Mouse (Mus musculus): ENCODE measurements around the gene Moxd1. TPM values are rescaled to one million over a fixed set of nuclear protein-coding genes. Genes with fewer than 3 reads are reported as not detected.

Gene Moxd1
- total RNA-seq (2014; rRNA removed) (5.1 and 10.8 TPM in 2 replicates), polyA plus RNA-seq (2015; fragmentation: Nextera tagmentation; extraction: Ambion mirVana) (1.1 and 1.4 TPM in 2 replicates)

DNA sequence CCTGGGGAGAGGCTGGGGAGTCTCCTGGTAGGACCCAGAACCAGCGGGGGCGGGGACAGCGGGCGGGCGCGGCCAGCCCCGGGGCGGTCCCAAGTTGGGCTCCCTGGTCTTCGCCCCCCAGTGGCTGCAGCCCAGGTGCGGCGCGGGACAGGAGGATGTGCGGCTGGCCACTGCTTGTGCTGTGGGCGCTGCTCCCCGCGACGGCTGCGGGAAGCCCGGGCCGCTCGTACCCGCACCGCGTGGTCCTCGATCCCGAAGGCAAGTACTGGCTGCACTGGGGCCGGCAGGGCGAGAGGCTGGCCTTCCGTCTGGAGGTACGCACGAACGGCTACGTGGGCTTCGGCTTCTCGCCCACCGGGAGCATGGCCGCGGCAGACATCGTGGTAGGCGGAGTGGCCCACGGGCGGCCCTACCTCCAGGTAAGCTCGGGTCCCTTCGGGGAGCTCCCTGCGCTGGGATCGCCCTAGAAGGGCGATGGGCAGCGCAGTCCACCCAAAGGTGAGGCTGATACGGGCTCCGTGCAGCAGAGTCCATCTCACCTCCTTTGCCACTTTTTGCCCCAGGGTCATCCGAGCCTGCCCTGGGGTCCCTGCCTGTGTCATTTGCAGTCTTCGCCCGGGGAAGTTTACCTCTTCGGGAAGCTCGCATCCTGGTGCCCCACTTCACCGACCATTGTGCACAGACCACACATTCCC is at the start of gene Moxd1:
TSS of gene Moxd1 (plus strand) at position 69 of the 695 bp plus-strand sequence.
- peaks cover 19% of the 10 kb centered on the region for H3K27me3 ChIP-seq (ENCODE audit: insufficient read depth, low read length)
- H3K4me1 ChIP-seq (ENCODE audit: insufficient read depth, low read length), result no peaks in the 10 kb centered on the region; the same call in 1 of the 2 replicates
- peak within 1 kb of the TSS; percentile 40; the same call in 1 of the 2 replicates for H3K9ac ChIP-seq (replicated peaks; ENCODE audit: low read length, poor library complexity, severe bottlenecking)
- DNase-seq (ENCODE audit: low spot score) (no peak), ATAC-seq (ENCODE audit: low FRiP score) (peak; percentile 70)
- H3K9me3 ChIP-seq (ENCODE audit: low read length), result no peaks in the 10 kb centered on the region
- peak within 1 kb of the TSS; percentile 72 for H3K4me2 ChIP-seq (ENCODE audit: low read depth, low read length, poor library complexity, severe bottlenecking)
- 3% methylated on average over 47 of the region's 56 CpGs for WGBS
- no peak within 1 kb of the TSS for H3K27ac ChIP-seq (ENCODE audit: low read depth, low read length)
- TF ChIP-seq CTCF (IDR thresholded peaks at IDR 0.05), result peak; percentile 8; the same call in 1 of the 2 replicates
- H3K36me3 ChIP-seq (ENCODE audit: insufficient read depth, low read length), result no peaks in the 10 kb centered on the region
- peak within 1 kb of the TSS; percentile 39 for H3K4me3 ChIP-seq (ENCODE audit: low read depth, low read length)

- peak; percentile 11 for DNase-seq (ENCODE audit: low spot score)
- no peaks in the 10 kb centered on the region for H3K9me3 ChIP-seq (ENCODE audit: low read length)
- TF ChIP-seq CTCF (IDR thresholded peaks at IDR 0.05), result peak; percentile 55
- no peak overlapping the region for H3K9ac ChIP-seq (replicated peaks; ENCODE audit: low read length, poor library complexity, severe bottlenecking)
- no peak overlapping the region for H3K4me3 ChIP-seq (ENCODE audit: low read depth, low read length)
- H3K36me3 ChIP-seq (ENCODE audit: insufficient read depth, low read length), result peaks cover 8% of the 10 kb centered on the region; the same call in 1 of the 2 replicates
- no peak overlapping the region for H3K27ac ChIP-seq (ENCODE audit: low read depth, low read length)
- H3K27me3 ChIP-seq (ENCODE audit: insufficient read depth, low read length), result no peaks in the 10 kb centered on the region
- H3K4me2 ChIP-seq (ENCODE audit: low read depth, low read length, poor library complexity, severe bottlenecking), result no peak overlapping the region
- WGBS, result 61% methylated on average over 7 of the region's 7 CpGs
- ATAC-seq (ENCODE audit: low FRiP score), result 0 out of 2 replicates have a peak, but pooled peaks have one; percentile 34
- H3K4me1 ChIP-seq (ENCODE audit: insufficient read depth, low read length), result no peaks in the 10 kb centered on the region
Measured at GRCm38 (mm10) chr10:24190392-24190791, 32.9 kb upstream of the Moxd1 start.

DNA sequence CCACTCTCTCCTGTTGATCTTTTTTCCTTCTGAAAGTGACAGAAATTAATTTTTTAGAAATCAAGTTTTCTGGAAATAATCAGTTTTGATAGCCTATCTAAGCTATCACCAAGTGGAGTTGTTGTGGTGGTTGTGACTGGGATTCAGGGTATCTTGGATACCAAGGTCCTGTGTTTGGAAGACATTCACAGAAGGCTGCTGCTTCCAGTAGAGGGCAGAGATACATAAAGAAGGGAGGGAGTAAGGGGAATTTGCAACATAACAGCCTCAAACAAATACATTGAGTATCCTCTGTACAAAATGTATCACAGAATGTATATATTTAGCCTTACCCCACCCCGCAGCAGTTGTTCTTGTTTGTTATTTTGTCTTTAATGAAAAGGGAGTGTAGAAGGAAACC is 31.3 kb upstream of the Moxd1 start:
- no peak overlapping the region for H3K4me3 ChIP-seq (ENCODE audit: low read depth, low read length)
- 65% methylated on average over 1 of the region's 1 CpGs for WGBS
- no peak overlapping the region for H3K9ac ChIP-seq (replicated peaks; ENCODE audit: low read length, poor library complexity, severe bottlenecking)
- peaks cover 5% of the 10 kb centered on the region; the same call in 1 of the 2 replicates for H3K36me3 ChIP-seq (ENCODE audit: insufficient read depth, low read length)
- no peaks in the 10 kb centered on the region for H3K4me1 ChIP-seq (ENCODE audit: insufficient read depth, low read length)
- no peak overlapping the region for H3K27ac ChIP-seq (ENCODE audit: low read depth, low read length)
- no peaks in the 10 kb centered on the region for H3K27me3 ChIP-seq (ENCODE audit: insufficient read depth, low read length)
- 0 out of 2 replicates have a peak, but pooled peaks cover 3% of the 10 kb centered on the region for H3K9me3 ChIP-seq (ENCODE audit: low read length)
- no peak overlapping the region for H3K4me2 ChIP-seq (ENCODE audit: low read depth, low read length, poor library complexity, severe bottlenecking)
- DNase-seq (ENCODE audit: low spot score), result peak; percentile 58
- peak; percentile 81 for TF ChIP-seq CTCF (IDR thresholded peaks at IDR 0.05)
- ATAC-seq (ENCODE audit: low FRiP score), result 0 out of 2 replicates have a peak, but pooled peaks have one; percentile 27

DNA sequence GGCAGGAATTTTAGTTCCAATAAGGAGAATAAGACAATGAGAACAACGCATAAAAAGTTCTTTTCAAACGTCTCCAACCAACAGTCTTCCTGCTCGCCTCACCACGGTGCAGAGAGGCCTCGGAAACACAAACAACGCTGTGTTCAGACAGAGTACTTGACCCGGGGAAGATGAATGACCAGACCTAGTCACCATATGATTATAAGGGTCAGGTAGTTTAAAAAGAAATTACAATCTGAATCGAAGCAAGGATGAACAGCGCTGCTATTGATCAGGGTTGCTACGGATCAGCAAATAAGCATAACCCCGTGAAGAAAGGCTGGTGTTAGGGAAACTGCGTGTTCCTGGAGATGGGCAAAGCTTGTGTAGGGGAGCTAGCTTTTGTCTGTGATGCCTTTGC is 24.0 kb upstream of the Moxd1 start:
- TF ChIP-seq CTCF (IDR thresholded peaks at IDR 0.05), result no peak
- no peak overlapping the region for H3K4me3 ChIP-seq (ENCODE audit: low read depth, low read length)
- no peak overlapping the region for H3K4me2 ChIP-seq (ENCODE audit: low read depth, low read length, poor library complexity, severe bottlenecking)
- DNase-seq (ENCODE audit: low spot score), result no peak
- no peaks in the 10 kb centered on the region for H3K27me3 ChIP-seq (ENCODE audit: insufficient read depth, low read length)
- no peak for ATAC-seq (ENCODE audit: low FRiP score)
- H3K36me3 ChIP-seq (ENCODE audit: insufficient read depth, low read length), result no peaks in the 10 kb centered on the region
- 49% methylated on average over 12 of the region's 12 CpGs for WGBS
- H3K9me3 ChIP-seq (ENCODE audit: low read length), result 0 out of 2 replicates have a peak, but pooled peaks cover 3% of the 10 kb centered on the region
- no peak overlapping the region for H3K9ac ChIP-seq (replicated peaks; ENCODE audit: low read length, poor library complexity, severe bottlenecking)
- no peak overlapping the region for H3K27ac ChIP-seq (ENCODE audit: low read depth, low read length)
- no peaks in the 10 kb centered on the region for H3K4me1 ChIP-seq (ENCODE audit: insufficient read depth, low read length)

DNA sequence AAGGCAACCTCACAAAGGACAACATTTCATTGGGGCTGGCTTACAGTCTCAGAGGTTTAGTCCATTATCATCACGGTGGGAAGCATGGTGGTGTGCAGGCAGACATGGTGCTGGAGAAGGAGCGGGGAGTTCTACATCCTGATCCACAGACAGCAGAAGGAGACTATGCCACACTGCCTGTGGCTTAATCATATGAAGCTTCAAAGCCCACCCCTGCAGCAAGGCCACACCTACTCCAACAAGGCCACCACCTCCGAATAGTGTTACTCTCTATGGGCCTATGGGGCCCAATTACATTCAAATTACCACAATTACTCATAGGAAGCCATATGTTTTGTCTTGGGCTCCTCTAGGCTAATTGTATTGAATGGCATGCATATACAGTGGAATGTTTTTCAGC is 23.2 kb upstream of the Moxd1 start:
- H3K27me3 ChIP-seq (ENCODE audit: insufficient read depth, low read length), result no peaks in the 10 kb centered on the region
- no peak for DNase-seq (ENCODE audit: low spot score)
- ATAC-seq (ENCODE audit: low FRiP score), result no peak

DNA sequence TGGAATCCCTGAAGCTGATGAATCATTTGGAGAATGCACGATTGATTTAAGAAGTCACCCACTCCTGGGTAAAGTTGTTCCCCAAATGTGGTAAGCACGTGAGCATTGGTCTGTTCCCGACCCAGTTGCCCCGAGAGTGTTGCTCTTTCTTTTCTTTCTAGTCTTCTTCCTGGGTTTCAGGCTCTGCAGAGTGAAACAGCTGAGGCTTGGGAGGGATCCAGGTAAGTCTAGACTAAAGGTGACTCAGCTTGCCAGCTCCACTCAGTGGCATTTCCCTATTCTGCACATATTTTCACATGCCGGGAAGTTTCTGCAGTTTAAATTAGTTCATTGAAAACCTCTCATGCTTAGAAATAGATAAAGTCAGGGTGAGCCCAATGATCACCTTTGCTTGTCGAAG is 13.2 kb upstream of the Moxd1 start:
- H3K36me3 ChIP-seq (ENCODE audit: insufficient read depth, low read length), result no peaks in the 10 kb centered on the region
- no peak overlapping the region for H3K4me3 ChIP-seq (ENCODE audit: low read depth, low read length)
- no peaks in the 10 kb centered on the region for H3K9me3 ChIP-seq (ENCODE audit: low read length)
- no peak for TF ChIP-seq CTCF (IDR thresholded peaks at IDR 0.05)
- H3K9ac ChIP-seq (replicated peaks; ENCODE audit: low read length, poor library complexity, severe bottlenecking), result no peak overlapping the region
- H3K27ac ChIP-seq (ENCODE audit: low read depth, low read length), result no peak overlapping the region
- H3K27me3 ChIP-seq (ENCODE audit: insufficient read depth, low read length), result no peaks in the 10 kb centered on the region
- no peaks in the 10 kb centered on the region for H3K4me1 ChIP-seq (ENCODE audit: insufficient read depth, low read length)
- DNase-seq (ENCODE audit: low spot score) (no peak), ATAC-seq (ENCODE audit: low FRiP score) (no peak)
- 89% methylated on average over 6 of the region's 6 CpGs for WGBS
- H3K4me2 ChIP-seq (ENCODE audit: low read depth, low read length, poor library complexity, severe bottlenecking), result no peak overlapping the region

More for the DNA sequence above, 23.2 kb upstream of the Moxd1 start:
- no peak overlapping the region for H3K4me2 ChIP-seq (ENCODE audit: low read depth, low read length, poor library complexity, severe bottlenecking)
- H3K9me3 ChIP-seq (ENCODE audit: low read length), result 0 out of 2 replicates have a peak, but pooled peaks cover 3% of the 10 kb centered on the region
- H3K4me3 ChIP-seq (ENCODE audit: low read depth, low read length), result no peak overlapping the region
- TF ChIP-seq CTCF (IDR thresholded peaks at IDR 0.05), result no peak
- WGBS, result 85% methylated on average over 3 of the region's 3 CpGs
- no peaks in the 10 kb centered on the region for H3K36me3 ChIP-seq (ENCODE audit: insufficient read depth, low read length)
- H3K9ac ChIP-seq (replicated peaks; ENCODE audit: low read length, poor library complexity, severe bottlenecking), result no peak overlapping the region
- no peak overlapping the region for H3K27ac ChIP-seq (ENCODE audit: low read depth, low read length)
- no peaks in the 10 kb centered on the region for H3K4me1 ChIP-seq (ENCODE audit: insufficient read depth, low read length)
